Mouse (Mus musculus): ENCODE data around the gene Prn. TPM values are rescaled to one million over a fixed set of nuclear protein-coding genes. Genes with fewer than 3 reads are reported as not detected.

Gene Prn
- total and polyA plus RNA-seq, 3 experiments: not detected

GRCm38 (mm10) chr2:131988550-131988949 is 78.8 kb downstream of the Prn start:
- Histone ChIP-seq H3K9ac (ENCODE audit: control insufficient read depth, low read depth, low read length, poor library complexity, severe bottlenecking) (no peak overlapping the region), H3K27me3 (ENCODE audit: control insufficient read depth in 1 of 2, insufficient read depth in 2 of 2, low read length in 2 of 2) (no peaks in the 10 kb centered on the region; a peak in 1 of 4 replicates), H3K9me3 (replicated peaks; ENCODE audit: insufficient read depth, low read length) (no peaks in the 10 kb centered on the region), H3K27ac (ENCODE audit: control insufficient read depth, low read depth, low read length) (no peak overlapping the region), H3K4me1 (ENCODE audit: control insufficient read depth in 1 of 2, insufficient read depth in 2 of 2, low read length in 2 of 2) (no peaks in the 10 kb centered on the region), H3K4me3 (ENCODE audit: control insufficient read depth in 1 of 2, insufficient read depth in 1 of 2, low read depth in 2 of 2, low read length in 2 of 2) (no peak overlapping the region), H3K79me2 (ENCODE audit: control insufficient read depth, insufficient read depth, low read length, poor library complexity) (no peaks in the 10 kb centered on the region), H3K36me3 (ENCODE audit: control insufficient read depth in 1 of 2, insufficient read depth in 2 of 2, low read length in 2 of 2) (no peaks in the 10 kb centered on the region)
- no peak for DNase-seq (ENCODE audit: low read depth, low spot score)
- no peak for TF ChIP-seq GATA1 (IDR thresholded peaks at IDR 0.05; ENCODE audit: low read depth, low read length)
- no peak for TF ChIP-seq MXI1 (IDR thresholded peaks at IDR 0.05; ENCODE audit: low read depth, low read length)
- no peak for TF ChIP-seq ZKSCAN1 (IDR thresholded peaks at IDR 0.05; ENCODE audit: low read depth, low read length)
- no peak for TF ChIP-seq ZC3H11A (IDR thresholded peaks at IDR 0.05; ENCODE audit: low read depth, low read length)
- TF ChIP-seq TBP (IDR thresholded peaks at IDR 0.05; ENCODE audit: low read depth, low read length): no peak
- no peak for TF ChIP-seq HCFC1 (IDR thresholded peaks at IDR 0.05; ENCODE audit: low read depth, low read length)
- TF ChIP-seq SIN3A (IDR thresholded peaks at IDR 0.05; ENCODE audit: low read length): no peak
- TF ChIP-seq JUND (IDR thresholded peaks at IDR 0.05; ENCODE audit: low read depth, low read length): no peak
- no peak for TF ChIP-seq MAX (IDR thresholded peaks at IDR 0.05; ENCODE audit: low read length)
- no peak for TF ChIP-seq NRF1 (IDR thresholded peaks at IDR 0.05; ENCODE audit: insufficient read depth, low read depth, low read length, poor library complexity, severe bottlenecking)
- no peak for TF ChIP-seq MAZ (IDR thresholded peaks at IDR 0.05; ENCODE audit: low read depth, low read length)
- TF ChIP-seq KAT2A (conservative IDR thresholded peaks at IDR 0.05; ENCODE audit: low read depth, low read length): no peak
- TF ChIP-seq POLR2AphosphoS5 (IDR thresholded peaks at IDR 0.05; ENCODE audit: borderline replicate concordance, low read depth, low read length): no peak
- TF ChIP-seq GABPA (IDR thresholded peaks at IDR 0.05; ENCODE audit: low read depth, low read length): no peak
- TF ChIP-seq BHLHE40 (IDR thresholded peaks at IDR 0.05; ENCODE audit: borderline replicate concordance, low read depth, low read length): no peak
- no peak for TF ChIP-seq SMC3 (IDR thresholded peaks at IDR 0.05; ENCODE audit: low read depth, low read length)
- no peak for TF ChIP-seq NELFE (IDR thresholded peaks at IDR 0.05; ENCODE audit: low read depth, low read length)
- no peak for TF ChIP-seq E2F4 (IDR thresholded peaks at IDR 0.05; ENCODE audit: borderline replicate concordance, low read depth, low read length)
- TF ChIP-seq POLR2A (IDR thresholded peaks at IDR 0.05; ENCODE audit: control insufficient read depth in 1 of 2, insufficient read depth in 1 of 2, low read depth in 1 of 2, low read length in 2 of 2, poor library complexity in 1 of 2): no peak

DNA sequence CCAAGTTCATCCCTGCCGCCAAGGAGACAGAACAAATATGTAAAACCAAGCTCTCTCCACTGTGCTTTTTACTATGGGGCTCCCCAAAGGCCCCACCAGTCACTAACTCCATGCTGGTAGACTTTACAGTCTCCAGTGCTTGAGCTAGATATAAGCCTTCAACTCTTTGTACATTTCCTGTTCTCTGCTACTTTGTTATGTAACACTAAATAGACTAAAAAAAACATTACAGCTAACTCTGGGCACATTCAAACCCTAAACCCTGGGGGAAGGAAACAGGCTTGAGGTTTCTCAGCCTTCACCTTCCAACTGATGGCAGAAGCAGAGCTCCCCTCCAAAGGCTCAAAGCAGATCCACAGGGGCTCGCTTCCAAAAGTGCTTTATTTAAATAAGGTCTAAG is 82.7 kb downstream of the Prn start:
- no peak overlapping the region for H3K27ac ChIP-seq (ENCODE audit: control insufficient read depth, low read depth, low read length)
- TF ChIP-seq USF2 (IDR thresholded peaks at IDR 0.05; ENCODE audit: borderline replicate concordance in 1 of 2, insufficient read depth in 1 of 2, low read depth in 1 of 2, low read length in 2 of 2) (no peak), NELFE (IDR thresholded peaks at IDR 0.05; ENCODE audit: low read depth, low read length) (no peak), E2F4 (IDR thresholded peaks at IDR 0.05; ENCODE audit: borderline replicate concordance, low read depth, low read length) (no peak), USF1 (IDR thresholded peaks at IDR 0.05; ENCODE audit: low read depth, low read length) (no peak), POLR2AphosphoS5 (IDR thresholded peaks at IDR 0.05; ENCODE audit: borderline replicate concordance, low read depth, low read length) (no peak), SIN3A (IDR thresholded peaks at IDR 0.05; ENCODE audit: low read length) (no peak), RAD21 (IDR thresholded peaks at IDR 0.05; ENCODE audit: low read depth, low read length) (no peak), MYB (IDR thresholded peaks at IDR 0.05; ENCODE audit: low read depth, low read length) (no peak), MEF2A (IDR thresholded peaks at IDR 0.05; ENCODE audit: extremely low read depth, insufficient replicate concordance, low read depth, low read length, poor library complexity, severe bottlenecking) (no peak), ZNF384 (IDR thresholded peaks at IDR 0.05; ENCODE audit: low read depth, low read length) (no peak), MXI1 (IDR thresholded peaks at IDR 0.05; ENCODE audit: low read depth, low read length) (no peak), ZC3H11A (IDR thresholded peaks at IDR 0.05; ENCODE audit: low read depth, low read length) (no peak), GATA1 (IDR thresholded peaks at IDR 0.05; ENCODE audit: low read depth, low read length) (no peak), EP300 (IDR thresholded peaks at IDR 0.05; ENCODE audit: low read depth in 1 of 2, low read length in 2 of 2) (no peak), CTCF (IDR thresholded peaks at IDR 0.05 in 2 of 3, conservative IDR thresholded peaks at IDR 0.05 in 1 of 3; ENCODE audit: control insufficient read depth in 1 of 3, insufficient read depth in 1 of 3, low read depth in 2 of 3, low read length in 3 of 3, poor library complexity in 1 of 3, severe bottlenecking in 1 of 3) (no peak), MAX (IDR thresholded peaks at IDR 0.05; ENCODE audit: low read length) (no peak), POLR2A (IDR thresholded peaks at IDR 0.05; ENCODE audit: control insufficient read depth in 1 of 2, insufficient read depth in 1 of 2, low read depth in 1 of 2, low read length in 2 of 2, poor library complexity in 1 of 2) (no peak), SMC3 (IDR thresholded peaks at IDR 0.05; ENCODE audit: low read depth, low read length) (no peak), UBTF (IDR thresholded peaks at IDR 0.05; ENCODE audit: borderline replicate concordance, insufficient read depth, low read depth, low read length) (no peak), MAZ (IDR thresholded peaks at IDR 0.05; ENCODE audit: low read depth, low read length) (no peak)
- no peaks in the 10 kb centered on the region for H3K79me2 ChIP-seq (ENCODE audit: control insufficient read depth, insufficient read depth, low read length, poor library complexity)
- H3K9me3 ChIP-seq (replicated peaks; ENCODE audit: insufficient read depth, low read length): no peaks in the 10 kb centered on the region
- no peak overlapping the region for H3K4me3 ChIP-seq (ENCODE audit: control insufficient read depth in 1 of 2, insufficient read depth in 1 of 2, low read depth in 2 of 2, low read length in 2 of 2)
- no peak for DNase-seq (ENCODE audit: low read depth, low spot score)
- H3K27me3 ChIP-seq (ENCODE audit: control insufficient read depth in 1 of 2, insufficient read depth in 2 of 2, low read length in 2 of 2): no peaks in the 10 kb centered on the region
- H3K4me1 ChIP-seq (ENCODE audit: control insufficient read depth in 1 of 2, insufficient read depth in 2 of 2, low read length in 2 of 2): no peaks in the 10 kb centered on the region
- H3K36me3 ChIP-seq (ENCODE audit: control insufficient read depth in 1 of 2, insufficient read depth in 2 of 2, low read length in 2 of 2): no peaks in the 10 kb centered on the region
- H3K9ac ChIP-seq (ENCODE audit: control insufficient read depth, low read depth, low read length, poor library complexity, severe bottlenecking): no peak overlapping the region
